Mouse (Mus musculus): ENCODE measurements around the gene Duxbl3. TPM values are rescaled to one million over a fixed set of nuclear protein-coding genes. Genes with fewer than 3 reads are reported as not detected.

The Duxbl3 gene
- polyA plus RNA-seq, 1 experiment from 2014 or later = 2.3 TPM

GRCm38 (mm10) chr14:26316246-26316730, 58.5 kb downstream of the Duxbl3 start:
- Histone ChIP-seq H3K36me3 (no peaks in the 10 kb centered on the region), H3K27me3 (no peaks in the 10 kb centered on the region), H3K27ac (no peak overlapping the region), H3K9me3 (no peaks in the 10 kb centered on the region), H3K9ac (no peak overlapping the region), H3K4me1 (no peaks in the 10 kb centered on the region), H3K4me2 (no peak overlapping the region), H3K4me3 (no peak overlapping the region)
- WGBS = 70% methylated on average over 3 of the region's 3 CpGs
- no peak for ATAC-seq (ENCODE audit: insufficient number of reproducible peaks, low FRiP score, low TSS enrichment, low read depth)

Other genes starting within 250 kb of the Duxbl3 start
- gene Gm9780, start 215.3 kb upstream of the Duxbl3 start, polyA plus RNA-seq (2015; fragmentation: Nextera tagmentation; extraction: Ambion mirVana) = 52.7 and 64.5 TPM in 2 replicates
- 51.6 and 55.0 TPM in 2 replicates for gene Tmem254c, start 190.6 kb upstream of the Duxbl3 start, polyA plus RNA-seq (2015; fragmentation: Nextera tagmentation; extraction: Ambion mirVana)
- not detected in 2 replicates for gene Cphx2, start 176.4 kb upstream of the Duxbl3 start, polyA plus RNA-seq (2015; fragmentation: Nextera tagmentation; extraction: Ambion mirVana)
- gene Cphx3, start 175.7 kb upstream of the Duxbl3 start, polyA plus RNA-seq (2015; fragmentation: Nextera tagmentation; extraction: Ambion mirVana) = not detected in 2 replicates
- gene Duxbl2, start 139.6 kb upstream of the Duxbl3 start, polyA plus RNA-seq (2015; fragmentation: Nextera tagmentation; extraction: Ambion mirVana) = not detected in 2 replicates
- gene Plac9b, start 75.5 kb upstream of the Duxbl3 start, polyA plus RNA-seq (2015; fragmentation: Nextera tagmentation; extraction: Ambion mirVana) = 44.3 and 52.3 TPM in 2 replicates
- 42.3 and 46.1 TPM in 2 replicates for gene Tmem254b, start 50.9 kb upstream of the Duxbl3 start, polyA plus RNA-seq (2015; fragmentation: Nextera tagmentation; extraction: Ambion mirVana)